Mouse (Mus musculus): Measurements from ENCODE around the gene Dnajc22. TPM values are rescaled to one million over a fixed set of nuclear protein-coding genes. Genes with fewer than 3 reads are reported as not detected.
"Not testable (repeated sequence)": the region's sequence is repeated elsewhere in the genome, so short reads cannot be mapped to it uniquely, and the experiment has no call there.

Gene Dnajc22
- 0.23 and 0.53 TPM in 2 replicates for polyA plus RNA-seq (2012; rRNA removed)

- 68% methylated on average over 8 of the region's 8 CpGs for WGBS
- TF ChIP-seq POLR2A (IDR thresholded peaks at IDR 0.05; ENCODE audit: borderline replicate concordance, extremely low read depth, low read depth, low read length), result no peak
- TF ChIP-seq CTCF (IDR thresholded peaks at IDR 0.05; ENCODE audit: insufficient read depth, low read length), result no peak
- no peak for DNase-seq
- Histone ChIP-seq H3K4me3 (replicated peaks; ENCODE audit: extremely low read depth, low read depth, low read length) (peak within 1 kb of the TSS; percentile 5), H3K4me1 (ENCODE audit: control insufficient read depth, insufficient read depth, low read length) (peaks cover 11% of the 10 kb centered on the region)
Measured at GRCm38 (mm10) chr15:99092870-99093269, at the start of gene Dnajc22. Gene Dnajc22, plus strand, starts transcription at chr15:99093170.

- no peaks in the 10 kb centered on the region for H3K4me1 ChIP-seq (ENCODE audit: control insufficient read depth, insufficient read depth, low read length)
- WGBS, result 46% methylated on average over 3 of the region's 3 CpGs
- TF ChIP-seq POLR2A (IDR thresholded peaks at IDR 0.05; ENCODE audit: borderline replicate concordance, extremely low read depth, low read depth, low read length), result no peak
- TF ChIP-seq CTCF (IDR thresholded peaks at IDR 0.05; ENCODE audit: insufficient read depth, low read length), result no peak
- no peak for DNase-seq
- H3K4me3 ChIP-seq (replicated peaks; ENCODE audit: extremely low read depth, low read depth, low read length), result no peak overlapping the region
Measured at GRCm38 (mm10) chr15:99044854-99045253, 48.1 kb upstream of the Dnajc22 start.

GRCm38 (mm10) chr15:99045734-99046133, 47.2 kb upstream of the Dnajc22 start:
- DNase-seq; H3K4me1 ChIP-seq (ENCODE audit: control insufficient read depth, insufficient read depth, low read length); H3K4me3 ChIP-seq (replicated peaks; ENCODE audit: extremely low read depth, low read depth, low read length): not testable (repeated sequence)
- 77% methylated on average over 6 of the region's 6 CpGs for WGBS

- DNase-seq, result peak; percentile 45
- TF ChIP-seq POLR2A (IDR thresholded peaks at IDR 0.05; ENCODE audit: borderline replicate concordance, extremely low read depth, low read depth, low read length) (no peak), CTCF (IDR thresholded peaks at IDR 0.05; ENCODE audit: insufficient read depth, low read length) (peak; percentile 60)
- Histone ChIP-seq H3K4me1 (ENCODE audit: control insufficient read depth, insufficient read depth, low read length) (no peaks in the 10 kb centered on the region), H3K4me3 (replicated peaks; ENCODE audit: extremely low read depth, low read depth, low read length) (no peak overlapping the region)
- whole genome bisulfite sequencing, result 29% methylated on average over 13 of the region's 13 CpGs
Measured at GRCm38 (mm10) chr15:99049473-99050253, 43.3 kb upstream of the Dnajc22 start.

GRCm38 (mm10) chr15:99053373-99053772, 39.6 kb upstream of the Dnajc22 start:
- peaks cover 12% of the 10 kb centered on the region; the same call in 1 of the 2 replicates for H3K4me1 ChIP-seq (ENCODE audit: control insufficient read depth, insufficient read depth, low read length)
- WGBS, result 35% methylated on average over 9 of the region's 9 CpGs
- TF ChIP-seq CTCF (IDR thresholded peaks at IDR 0.05; ENCODE audit: insufficient read depth, low read length) (no peak), POLR2A (IDR thresholded peaks at IDR 0.05; ENCODE audit: borderline replicate concordance, extremely low read depth, low read depth, low read length) (no peak)
- DNase-seq, result no peak
- no peak overlapping the region for H3K4me3 ChIP-seq (replicated peaks; ENCODE audit: extremely low read depth, low read depth, low read length)

GRCm38 (mm10) chr15:99055040-99055439, 37.9 kb upstream of the Dnajc22 start, which contains the start of gene Prph:
Gene Prph, plus strand, starts transcription at chr15:99055174.
- Histone ChIP-seq H3K4me3 (replicated peaks; ENCODE audit: extremely low read depth, low read depth, low read length) (no peak within 1 kb of the TSS), H3K4me1 (ENCODE audit: control insufficient read depth, insufficient read depth, low read length) (peaks cover 12% of the 10 kb centered on the region; the same call in 1 of the 2 replicates)
- 5% methylated on average over 30 of the region's 30 CpGs for WGBS
- no peak for TF ChIP-seq POLR2A (IDR thresholded peaks at IDR 0.05; ENCODE audit: borderline replicate concordance, extremely low read depth, low read depth, low read length)
- no peak for TF ChIP-seq CTCF (IDR thresholded peaks at IDR 0.05; ENCODE audit: insufficient read depth, low read length)
- DNase-seq, result no peak

GRCm38 (mm10) chr15:99055511-99055961, 37.4 kb upstream of the Dnajc22 start:
- under 1% methylated on average over 37 of the region's 37 CpGs for WGBS
- no peak for DNase-seq
- TF ChIP-seq POLR2A (IDR thresholded peaks at IDR 0.05; ENCODE audit: borderline replicate concordance, extremely low read depth, low read depth, low read length) (no peak), CTCF (IDR thresholded peaks at IDR 0.05; ENCODE audit: insufficient read depth, low read length) (no peak)
- H3K4me1 ChIP-seq (ENCODE audit: control insufficient read depth, insufficient read depth, low read length), result peaks cover 12% of the 10 kb centered on the region; the same call in 1 of the 2 replicates
- H3K4me3 ChIP-seq (replicated peaks; ENCODE audit: extremely low read depth, low read depth, low read length), result no peak overlapping the region

- Histone ChIP-seq H3K4me1 (ENCODE audit: control insufficient read depth, insufficient read depth, low read length) (peaks cover 12% of the 10 kb centered on the region; the same call in 1 of the 2 replicates), H3K4me3 (replicated peaks; ENCODE audit: extremely low read depth, low read depth, low read length) (no peak overlapping the region)
- 15% methylated on average over 14 of the region's 14 CpGs for WGBS
- DNase-seq, result peak; percentile 39
- TF ChIP-seq CTCF (IDR thresholded peaks at IDR 0.05; ENCODE audit: insufficient read depth, low read length), result peak; percentile 66
- TF ChIP-seq POLR2A (IDR thresholded peaks at IDR 0.05; ENCODE audit: borderline replicate concordance, extremely low read depth, low read depth, low read length), result no peak
Measured at GRCm38 (mm10) chr15:99056332-99056731, 36.6 kb upstream of the Dnajc22 start.

GRCm38 (mm10) chr15:99065557-99066165, 27.3 kb upstream of the Dnajc22 start:
- no peaks in the 10 kb centered on the region for H3K4me1 ChIP-seq (ENCODE audit: control insufficient read depth, insufficient read depth, low read length)
- TF ChIP-seq CTCF (IDR thresholded peaks at IDR 0.05; ENCODE audit: insufficient read depth, low read length) (no peak), POLR2A (IDR thresholded peaks at IDR 0.05; ENCODE audit: borderline replicate concordance, extremely low read depth, low read depth, low read length) (no peak)
- no peak overlapping the region for H3K4me3 ChIP-seq (replicated peaks; ENCODE audit: extremely low read depth, low read depth, low read length)
- 67% methylated on average over 12 of the region's 12 CpGs for WGBS
- no peak for DNase-seq

Data from lung, adult 2 months (tissue).